Mouse (Mus musculus): ENCODE data around the gene Cd163l1. TPM values are rescaled to one million over a fixed set of nuclear protein-coding genes. Genes with fewer than 3 reads are reported as not detected.
A peak's percentile ranks its signal among the peaks of the same experiment; 100 is the strongest.

Cd163l1 gene
- total and polyA plus RNA-seq, 3 experiments, result not detected

- ATAC-seq (ENCODE audit: extremely low read depth, insufficient number of reproducible peaks, low FRiP score, poor library complexity, severe bottlenecking), result no peak
- Histone ChIP-seq H3K36me3 (replicated peaks) (no peaks in the 10 kb centered on the region), H3K4me3 (ENCODE audit: low read depth, low read length) (no peak overlapping the region), H3K27me3 (ENCODE audit: insufficient read depth, low read length) (peaks cover 29% of the 10 kb centered on the region; the same call in 1 of the 2 replicates), H3K4me1 (ENCODE audit: insufficient read depth, low read depth, low read length) (peaks cover 7% of the 10 kb centered on the region), H3K9me3 (replicated peaks) (no peaks in the 10 kb centered on the region)
- TF ChIP-seq GATA2 (IDR thresholded peaks at IDR 0.05; ENCODE audit: borderline replicate concordance, low read depth, low read length) (no peak), GATA1 (IDR thresholded peaks at IDR 0.05; ENCODE audit: borderline replicate concordance, low read length) (no peak), CTCF (IDR thresholded peaks at IDR 0.05; ENCODE audit: low read depth, low read length) (no peak), POLR2AphosphoS5 (IDR thresholded peaks at IDR 0.05; ENCODE audit: insufficient replicate concordance, low read depth, low read length) (no peak), TAL1 (conservative IDR thresholded peaks at IDR 0.05; ENCODE audit: low read depth, low read length) (no peak)
- no peak for DNase-seq (ENCODE audit: low spot score)
Observed at GRCm38 (mm10) chr7:140224209-140224608, 6.1 kb downstream of the Cd163l1 start.

- H3K27me3 ChIP-seq (ENCODE audit: insufficient read depth, low read length), result peaks cover 20% of the 10 kb centered on the region
- H3K4me1 ChIP-seq (ENCODE audit: insufficient read depth, low read depth, low read length), result peaks cover 5% of the 10 kb centered on the region
- H3K9me3 ChIP-seq (replicated peaks), result no peaks in the 10 kb centered on the region
- no peaks in the 10 kb centered on the region for H3K36me3 ChIP-seq (replicated peaks)
- no peak for TF ChIP-seq GATA2 (IDR thresholded peaks at IDR 0.05; ENCODE audit: borderline replicate concordance, low read depth, low read length)
- no peak for TF ChIP-seq GATA1 (IDR thresholded peaks at IDR 0.05; ENCODE audit: borderline replicate concordance, low read length)
- no peak for TF ChIP-seq TAL1 (conservative IDR thresholded peaks at IDR 0.05; ENCODE audit: low read depth, low read length)
- TF ChIP-seq POLR2AphosphoS5 (IDR thresholded peaks at IDR 0.05; ENCODE audit: insufficient replicate concordance, low read depth, low read length), result no peak
- TF ChIP-seq CTCF (IDR thresholded peaks at IDR 0.05; ENCODE audit: low read depth, low read length), result no peak
- H3K4me3 ChIP-seq (ENCODE audit: low read depth, low read length), result no peak overlapping the region
- DNase-seq (ENCODE audit: low spot score) (no peak), ATAC-seq (ENCODE audit: extremely low read depth, insufficient number of reproducible peaks, low FRiP score, poor library complexity, severe bottlenecking) (no peak)
Observed at GRCm38 (mm10) chr7:140228476-140228875, 10.4 kb downstream of the Cd163l1 start.

DNA sequence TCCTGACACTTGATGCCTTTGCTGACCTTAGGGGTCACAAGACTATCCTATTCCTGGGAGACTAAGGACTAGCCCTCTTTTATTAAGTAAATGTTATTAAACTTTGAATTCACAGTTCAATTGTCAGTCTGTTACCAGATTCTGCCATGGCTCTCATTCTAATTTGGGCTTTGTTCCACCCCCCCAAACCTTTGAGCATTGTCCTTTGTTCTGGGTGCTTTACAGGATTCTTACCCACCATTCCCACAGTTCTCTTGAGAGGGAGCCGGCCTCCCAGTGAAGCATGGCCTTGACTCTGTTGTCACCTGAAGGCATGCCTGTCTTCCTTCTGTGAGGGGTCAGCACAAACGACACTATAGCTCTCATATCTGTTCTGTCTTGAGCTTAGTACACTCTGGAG is 13.0 kb downstream of the Cd163l1 start:
- H3K27me3 ChIP-seq (ENCODE audit: insufficient read depth, low read length), result peaks cover 14% of the 10 kb centered on the region
- TF ChIP-seq POLR2AphosphoS5 (IDR thresholded peaks at IDR 0.05; ENCODE audit: insufficient replicate concordance, low read depth, low read length) (no peak), TAL1 (conservative IDR thresholded peaks at IDR 0.05; ENCODE audit: low read depth, low read length) (no peak), GATA2 (IDR thresholded peaks at IDR 0.05; ENCODE audit: borderline replicate concordance, low read depth, low read length) (no peak), GATA1 (IDR thresholded peaks at IDR 0.05; ENCODE audit: borderline replicate concordance, low read length) (no peak), CTCF (IDR thresholded peaks at IDR 0.05; ENCODE audit: low read depth, low read length) (no peak)
- H3K4me1 ChIP-seq (ENCODE audit: insufficient read depth, low read depth, low read length), result no peaks in the 10 kb centered on the region
- no peaks in the 10 kb centered on the region for H3K9me3 ChIP-seq (replicated peaks)
- no peaks in the 10 kb centered on the region for H3K36me3 ChIP-seq (replicated peaks)
- H3K4me3 ChIP-seq (ENCODE audit: low read depth, low read length), result no peak overlapping the region
- no peak for DNase-seq (ENCODE audit: low spot score)
- no peak for ATAC-seq (ENCODE audit: extremely low read depth, insufficient number of reproducible peaks, low FRiP score, poor library complexity, severe bottlenecking)

- Histone ChIP-seq H3K9me3 (replicated peaks) (no peaks in the 10 kb centered on the region), H3K4me3 (ENCODE audit: low read depth, low read length) (no peak overlapping the region), H3K27me3 (ENCODE audit: insufficient read depth, low read length) (peaks cover 7% of the 10 kb centered on the region), H3K36me3 (replicated peaks) (no peaks in the 10 kb centered on the region), H3K4me1 (ENCODE audit: insufficient read depth, low read depth, low read length) (no peaks in the 10 kb centered on the region)
- DNase-seq (ENCODE audit: low spot score) (no peak), ATAC-seq (ENCODE audit: extremely low read depth, insufficient number of reproducible peaks, low FRiP score, poor library complexity, severe bottlenecking) (no peak)
- TF ChIP-seq GATA2 (IDR thresholded peaks at IDR 0.05; ENCODE audit: borderline replicate concordance, low read depth, low read length), result no peak
- no peak for TF ChIP-seq CTCF (IDR thresholded peaks at IDR 0.05; ENCODE audit: low read depth, low read length)
- no peak for TF ChIP-seq TAL1 (conservative IDR thresholded peaks at IDR 0.05; ENCODE audit: low read depth, low read length)
- TF ChIP-seq GATA1 (IDR thresholded peaks at IDR 0.05; ENCODE audit: borderline replicate concordance, low read length), result no peak
Observed at GRCm38 (mm10) chr7:140233696-140234095, 15.6 kb downstream of the Cd163l1 start.

- DNase-seq (ENCODE audit: low spot score), result no peak
- TF ChIP-seq CTCF (IDR thresholded peaks at IDR 0.05; ENCODE audit: low read depth, low read length), result no peak
- no peak for TF ChIP-seq GATA2 (IDR thresholded peaks at IDR 0.05; ENCODE audit: borderline replicate concordance, low read depth, low read length)
- TF ChIP-seq GATA1 (IDR thresholded peaks at IDR 0.05; ENCODE audit: borderline replicate concordance, low read length), result no peak
- no peak for TF ChIP-seq TAL1 (conservative IDR thresholded peaks at IDR 0.05; ENCODE audit: low read depth, low read length)
- no peak for TF ChIP-seq POLR2AphosphoS5 (IDR thresholded peaks at IDR 0.05; ENCODE audit: insufficient replicate concordance, low read depth, low read length)
Observed at GRCm38 (mm10) chr7:140247216-140247615, 29.1 kb downstream of the Cd163l1 start, which contains the start of gene 5830411N06Rik. 5830411N06Rik (plus strand) TSS chr7:140247284.

DNA sequence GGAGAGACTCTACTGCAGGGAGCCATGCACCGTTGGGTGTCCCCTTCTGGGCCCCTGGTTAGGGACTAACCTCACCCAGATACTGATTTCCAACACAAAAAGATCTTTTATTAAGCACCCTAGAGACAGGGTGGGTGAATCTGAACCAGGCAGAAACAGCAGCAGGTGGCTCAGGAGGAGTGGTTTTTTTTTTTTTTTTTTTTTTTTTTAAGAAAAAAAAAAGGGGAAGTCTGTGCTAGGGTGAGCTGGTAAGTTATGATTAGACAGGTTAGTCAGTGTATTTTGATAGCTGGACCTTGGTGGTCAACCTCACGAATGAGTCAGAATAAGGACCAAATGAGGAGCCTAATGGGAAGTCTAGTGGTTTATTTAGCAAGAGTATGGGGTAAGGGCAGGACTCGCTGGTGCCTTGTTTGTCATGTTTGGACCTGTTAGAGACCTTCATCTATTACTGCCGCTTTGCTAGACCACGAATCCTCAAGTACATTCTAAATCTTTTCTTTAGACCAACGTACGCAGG is 35.8 kb downstream of the Cd163l1 start:
- H3K27me3 ChIP-seq (ENCODE audit: insufficient read depth, low read length), result peaks cover 16% of the 10 kb centered on the region
- no peak overlapping the region for H3K4me3 ChIP-seq (ENCODE audit: low read depth, low read length)
- TF ChIP-seq CTCF (IDR thresholded peaks at IDR 0.05; ENCODE audit: low read depth, low read length), result no peak
- no peak for TF ChIP-seq POLR2AphosphoS5 (IDR thresholded peaks at IDR 0.05; ENCODE audit: insufficient replicate concordance, low read depth, low read length)
- no peak for TF ChIP-seq GATA1 (IDR thresholded peaks at IDR 0.05; ENCODE audit: borderline replicate concordance, low read length)
- no peak for TF ChIP-seq TAL1 (conservative IDR thresholded peaks at IDR 0.05; ENCODE audit: low read depth, low read length)
- no peak for TF ChIP-seq GATA2 (IDR thresholded peaks at IDR 0.05; ENCODE audit: borderline replicate concordance, low read depth, low read length)
- H3K4me1 ChIP-seq (ENCODE audit: insufficient read depth, low read depth, low read length), result peaks cover 10% of the 10 kb centered on the region
- no peaks in the 10 kb centered on the region for H3K9me3 ChIP-seq (replicated peaks)
- DNase-seq (ENCODE audit: low spot score), result peak; percentile 6
- ATAC-seq (ENCODE audit: extremely low read depth, insufficient number of reproducible peaks, low FRiP score, poor library complexity, severe bottlenecking), result peak; percentile 34; the same call in 1 of the 2 replicates
- no peaks in the 10 kb centered on the region for H3K36me3 ChIP-seq (replicated peaks)

More at GRCm38 (mm10) chr7:140247216-140247615, 29.1 kb downstream of the Cd163l1 start, which contains the start of gene 5830411N06Rik:
- H3K4me1 ChIP-seq (ENCODE audit: insufficient read depth, low read depth, low read length), result no peaks in the 10 kb centered on the region
- no peak within 1 kb of the TSS for H3K4me3 ChIP-seq (ENCODE audit: low read depth, low read length)
- H3K36me3 ChIP-seq (replicated peaks), result no peaks in the 10 kb centered on the region
- ATAC-seq (ENCODE audit: extremely low read depth, insufficient number of reproducible peaks, low FRiP score, poor library complexity, severe bottlenecking), result no peak
- H3K9me3 ChIP-seq (replicated peaks), result no peaks in the 10 kb centered on the region
- H3K27me3 ChIP-seq (ENCODE audit: insufficient read depth, low read length), result peaks cover 22% of the 10 kb centered on the region

Other genes starting within 250 kb of the Cd163l1 start
Only the 20 nearest of the 23 such genes appear.
- 25.7 and 27.8 TPM in 2 replicates for gene Zfp511, start 181.9 kb upstream of the Cd163l1 start, total RNA-seq (2014; fragmentation: Nextera tagmentation)
- gene Zfp511, start 181.9 kb upstream of the Cd163l1 start, total RNA-seq (2017), result 23.8 TPM in 2 replicates
- 15.0 and 17.4 TPM in 2 replicates for gene Zfp511, start 181.9 kb upstream of the Cd163l1 start, polyA plus RNA-seq (2012)
- 46.3 and 51.8 TPM in 2 replicates for gene Tubgcp2, start 181.6 kb upstream of the Cd163l1 start, total RNA-seq (2014; fragmentation: Nextera tagmentation)
- gene Tubgcp2, start 181.6 kb upstream of the Cd163l1 start, total RNA-seq (2017), result 33.9 and 41.9 TPM in 2 replicates
- gene Tubgcp2, start 181.6 kb upstream of the Cd163l1 start, polyA plus RNA-seq (2012), result 7.4 and 12.2 TPM in 2 replicates
- not detected in 2 replicates for gene Msx3, start 169.2 kb upstream of the Cd163l1 start, total RNA-seq (2014; fragmentation: Nextera tagmentation)
- gene Msx3, start 169.2 kb upstream of the Cd163l1 start, total RNA-seq (2017), result 0.11 and 0.12 TPM in 2 replicates
- not detected in 2 replicates for gene Msx3, start 169.2 kb upstream of the Cd163l1 start, polyA plus RNA-seq (2012)
- not detected in 2 replicates for gene Caly, start 135.7 kb upstream of the Cd163l1 start, total RNA-seq (2014; fragmentation: Nextera tagmentation)
- not detected in 2 replicates for gene Caly, start 135.7 kb upstream of the Cd163l1 start, total RNA-seq (2017)
- gene Caly, start 135.7 kb upstream of the Cd163l1 start, polyA plus RNA-seq (2012), result not detected in 2 replicates
- gene Prap1, start 124.9 kb upstream of the Cd163l1 start, total RNA-seq (2014; fragmentation: Nextera tagmentation), result not detected in 2 replicates
- not detected in 2 replicates for gene Prap1, start 124.9 kb upstream of the Cd163l1 start, total RNA-seq (2017)
- gene Prap1, start 124.9 kb upstream of the Cd163l1 start, polyA plus RNA-seq (2012), result not detected in 2 replicates
- gene Fuom, start 115.8 kb upstream of the Cd163l1 start, total RNA-seq (2014; fragmentation: Nextera tagmentation), result 6.7 TPM in 1 of 2 replicates, not detected in the other
- gene Fuom, start 115.8 kb upstream of the Cd163l1 start, total RNA-seq (2017), result 16.0 and 17.4 TPM in 2 replicates
- gene Fuom, start 115.8 kb upstream of the Cd163l1 start, polyA plus RNA-seq (2012), result 17.4 and 18.2 TPM in 2 replicates
- 9.4 and 10.5 TPM in 2 replicates for gene Paox, start 102.5 kb upstream of the Cd163l1 start, total RNA-seq (2014; fragmentation: Nextera tagmentation)
- 11.4 and 11.7 TPM in 2 replicates for gene Paox, start 102.5 kb upstream of the Cd163l1 start, total RNA-seq (2017)
- 3.0 and 6.0 TPM in 2 replicates for gene Paox, start 102.5 kb upstream of the Cd163l1 start, polyA plus RNA-seq (2012)
- gene Echs1, start 101.8 kb upstream of the Cd163l1 start, total RNA-seq (2014; fragmentation: Nextera tagmentation), result 32.6 TPM in 2 replicates
- gene Echs1, start 101.8 kb upstream of the Cd163l1 start, total RNA-seq (2017), result 81.5 and 96.9 TPM in 2 replicates
- gene Echs1, start 101.8 kb upstream of the Cd163l1 start, polyA plus RNA-seq (2012), result 2.2 and 5.8 TPM in 2 replicates
- 29.0 and 41.0 TPM in 2 replicates for gene Mtg1, start 80.7 kb upstream of the Cd163l1 start, total RNA-seq (2014; fragmentation: Nextera tagmentation)
- gene Mtg1, start 80.7 kb upstream of the Cd163l1 start, total RNA-seq (2017), result 10.2 and 10.5 TPM in 2 replicates
- 10.5 and 11.2 TPM in 2 replicates for gene Mtg1, start 80.7 kb upstream of the Cd163l1 start, polyA plus RNA-seq (2012)
- not detected in 2 replicates for gene Sprn, start 63.4 kb upstream of the Cd163l1 start, total RNA-seq (2014; fragmentation: Nextera tagmentation)
- gene Sprn, start 63.4 kb upstream of the Cd163l1 start, total RNA-seq (2017), result 0.11 TPM in 1 of 2 replicates, not detected in the other
- gene Sprn, start 63.4 kb upstream of the Cd163l1 start, polyA plus RNA-seq (2012), result not detected in 2 replicates
- gene Olfr522, start 53.5 kb upstream of the Cd163l1 start, total RNA-seq (2014; fragmentation: Nextera tagmentation), result not detected in 2 replicates
- under 0.01 and 0.05 TPM in 2 replicates for gene Olfr522, start 53.5 kb upstream of the Cd163l1 start, total RNA-seq (2017)
- gene Olfr522, start 53.5 kb upstream of the Cd163l1 start, polyA plus RNA-seq (2012), result not detected in 2 replicates
- not detected in 2 replicates for gene Olfr523, start 45.0 kb upstream of the Cd163l1 start, total RNA-seq (2014; fragmentation: Nextera tagmentation)
- 0.06 and 0.11 TPM in 2 replicates for gene Olfr523, start 45.0 kb upstream of the Cd163l1 start, total RNA-seq (2017)
- not detected in 2 replicates for gene Olfr523, start 45.0 kb upstream of the Cd163l1 start, polyA plus RNA-seq (2012)
- not detected in 2 replicates for gene Olfr524, start 12.3 kb upstream of the Cd163l1 start, total RNA-seq (2014; fragmentation: Nextera tagmentation)
- 0.05 and 0.06 TPM in 2 replicates for gene Olfr524, start 12.3 kb upstream of the Cd163l1 start, total RNA-seq (2017)
- not detected in 2 replicates for gene Olfr524, start 12.3 kb upstream of the Cd163l1 start, polyA plus RNA-seq (2012)
- not detected in 2 replicates for gene 5830411N06Rik, start 29.0 kb downstream of the Cd163l1 start, total RNA-seq (2014; fragmentation: Nextera tagmentation)
- 0.05 TPM in 1 of 2 replicates, not detected in the other for gene 5830411N06Rik, start 29.0 kb downstream of the Cd163l1 start, total RNA-seq (2017)
- gene 5830411N06Rik, start 29.0 kb downstream of the Cd163l1 start, polyA plus RNA-seq (2012), result not detected in 2 replicates
- not detected in 2 replicates for gene Olfr525, start 102.6 kb downstream of the Cd163l1 start, total RNA-seq (2014; fragmentation: Nextera tagmentation)
- gene Olfr525, start 102.6 kb downstream of the Cd163l1 start, total RNA-seq (2017), result 0.06 and 0.16 TPM in 2 replicates
- not detected in 2 replicates for gene Olfr525, start 102.6 kb downstream of the Cd163l1 start, polyA plus RNA-seq (2012)
- gene Olfr527, start 115.8 kb downstream of the Cd163l1 start, total RNA-seq (2014; fragmentation: Nextera tagmentation), result not detected in 2 replicates
- 0.06 and 0.44 TPM in 2 replicates for gene Olfr527, start 115.8 kb downstream of the Cd163l1 start, total RNA-seq (2017)
- gene Olfr527, start 115.8 kb downstream of the Cd163l1 start, polyA plus RNA-seq (2012), result not detected in 2 replicates
- gene Olfr60, start 143.4 kb downstream of the Cd163l1 start, total RNA-seq (2014; fragmentation: Nextera tagmentation), result not detected in 2 replicates
- gene Olfr60, start 143.4 kb downstream of the Cd163l1 start, total RNA-seq (2017), result 0.16 and 0.29 TPM in 2 replicates
- gene Olfr60, start 143.4 kb downstream of the Cd163l1 start, polyA plus RNA-seq (2012), result not detected in 2 replicates
- not detected in 2 replicates for gene Olfr530, start 158.1 kb downstream of the Cd163l1 start, total RNA-seq (2014; fragmentation: Nextera tagmentation)
- 0.12 TPM in 1 of 2 replicates, not detected in the other for gene Olfr530, start 158.1 kb downstream of the Cd163l1 start, total RNA-seq (2017)
- gene Olfr530, start 158.1 kb downstream of the Cd163l1 start, polyA plus RNA-seq (2012), result not detected in 2 replicates
- not detected in 2 replicates for gene Olfr531, start 184.7 kb downstream of the Cd163l1 start, total RNA-seq (2014; fragmentation: Nextera tagmentation)
- 0.11 TPM in 1 of 2 replicates, not detected in the other for gene Olfr531, start 184.7 kb downstream of the Cd163l1 start, total RNA-seq (2017)
- gene Olfr531, start 184.7 kb downstream of the Cd163l1 start, polyA plus RNA-seq (2012), result not detected in 2 replicates
- gene Olfr532, start 203.4 kb downstream of the Cd163l1 start, total RNA-seq (2014; fragmentation: Nextera tagmentation), result not detected in 2 replicates
- 0.06 TPM in 1 of 2 replicates, not detected in the other for gene Olfr532, start 203.4 kb downstream of the Cd163l1 start, total RNA-seq (2017)
- gene Olfr532, start 203.4 kb downstream of the Cd163l1 start, polyA plus RNA-seq (2012), result not detected in 2 replicates